In the genomic region with DNA sequence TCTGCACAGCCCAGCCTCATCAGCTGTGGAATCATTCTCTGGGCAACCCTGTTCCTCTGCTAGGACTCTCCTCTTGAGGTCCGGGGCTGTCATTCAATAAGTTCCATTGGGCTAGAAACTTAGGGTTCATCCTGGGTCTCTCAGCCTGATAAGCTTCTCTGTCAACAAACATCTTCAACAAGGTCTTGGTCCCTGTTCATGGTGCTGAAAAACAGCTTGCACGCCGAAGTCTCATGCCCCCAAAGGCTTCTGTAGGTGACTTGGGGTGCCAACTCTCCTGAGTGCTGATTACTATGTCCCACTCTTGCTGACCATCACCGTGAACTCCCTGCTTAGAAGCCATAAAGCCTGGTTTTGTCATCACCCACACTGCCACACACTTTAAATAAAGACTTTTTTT, we compare ENCODE assay signal across 16 mouse cellular contexts.
"Had no signal": no experiment of that assay in that cellular context is flagged by ENCODE, and none has a peak within 500 bp of the region (broad histone marks: within the 10 kb centered on the region; RNA-seq: fewer than 3 reads in every experiment).

No protein-coding gene starts in this region.

- DNase-seq: retina, postnatal 1 day; right cerebral cortex, adult 18-20 months; right cerebral cortex, postnatal 14 days; right cerebral cortex, postnatal 25 days; right cerebral cortex, postnatal 4 days; spleen, adult 18-20 months; thymus, adult 18-20 months; thymus, adult 2 months; thymus, postnatal 14 days; thymus, postnatal 25 days; thymus, postnatal 36 days; thymus, postnatal 4 days had no signal

- H3K4me2 ChIP-seq: neural tube, embryonic 13.5 days; neural tube, embryonic 15.5 days; stomach, embryonic 15.5 days had no signal

- H3K4me3 ChIP-seq: neural tube, embryonic 13.5 days; neural tube, embryonic 15.5 days; stomach, embryonic 15.5 days had no signal

- H3K9me3 ChIP-seq: neural tube, embryonic 13.5 days; neural tube, embryonic 15.5 days; stomach, embryonic 15.5 days had no signal

- H3K9ac ChIP-seq: neural tube, embryonic 13.5 days; neural tube, embryonic 15.5 days; stomach, embryonic 15.5 days had no signal

- H3K27ac ChIP-seq: neural tube, embryonic 13.5 days; neural tube, embryonic 15.5 days; stomach, embryonic 15.5 days; stomach, postnatal 0 days had no signal

- H3K36me3 ChIP-seq: neural tube, embryonic 13.5 days; neural tube, embryonic 15.5 days; stomach, embryonic 15.5 days had no signal
